Mouse (Mus musculus): ENCODE measurements around the gene Kcnk13. TPM values are rescaled to one million over a fixed set of nuclear protein-coding genes. Genes with fewer than 3 reads are reported as not detected.
"Not testable (repeated sequence)": the region's sequence is repeated elsewhere in the genome, so short reads cannot be mapped to it uniquely, and the experiment has no call there.

Gene Kcnk13
- polyA plus RNA-seq, 1 experiment from 2014 or later: 0.31 TPM

DNA sequence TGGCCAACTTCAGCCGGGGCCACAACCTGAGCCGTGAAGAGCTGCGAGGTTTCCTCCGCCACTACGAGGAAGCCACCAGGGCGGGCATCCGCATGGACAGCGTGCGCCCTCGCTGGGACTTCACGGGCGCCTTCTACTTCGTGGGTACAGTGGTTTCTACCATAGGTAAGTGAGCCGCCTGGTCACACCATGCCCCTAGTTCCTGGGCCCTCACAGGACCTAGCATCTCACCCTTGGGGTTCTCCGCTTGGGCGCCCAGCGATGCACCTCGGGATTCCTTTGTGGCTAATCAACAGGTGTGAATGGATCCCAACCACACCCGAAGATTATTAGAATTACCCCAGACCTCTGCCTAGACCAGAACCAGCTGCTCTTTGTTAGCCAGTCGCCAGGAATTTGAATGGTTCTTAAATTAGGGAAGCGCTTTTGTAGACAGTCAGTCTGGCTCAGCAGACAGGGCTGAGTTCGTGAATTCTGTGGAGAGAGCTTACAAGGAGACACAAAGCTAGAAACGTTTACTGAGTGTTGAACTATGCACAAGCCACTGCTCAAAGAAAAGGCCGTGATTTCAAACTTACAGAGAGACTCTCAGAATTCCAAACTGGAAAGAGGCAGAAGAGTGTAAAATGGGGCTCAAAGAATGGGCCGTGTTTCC is 1.9 kb downstream of the Kcnk13 start:
- peaks cover 74% of the 10 kb centered on the region for H3K27me3 ChIP-seq
- no peaks in the 10 kb centered on the region for H3K36me3 ChIP-seq
- ATAC-seq (replicated peaks; ENCODE audit: insufficient number of reproducible peaks, insufficient read depth, low FRiP score, low read depth): no peak
- H3K9me3 ChIP-seq (replicated peaks): no peaks in the 10 kb centered on the region
- peaks cover 24% of the 10 kb centered on the region for H3K4me1 ChIP-seq (replicated peaks)
- H3K4me3 ChIP-seq: peak overlapping the region; percentile 53
- H3K4me2 ChIP-seq: peak overlapping the region; percentile 89
- peak overlapping the region; percentile 32 for H3K9ac ChIP-seq
- WGBS: 5% methylated on average over 25 of the region's 25 CpGs
- no peak overlapping the region for H3K27ac ChIP-seq

GRCm38 (mm10) chr12:99966881-99967363 is 2.6 kb downstream of the Kcnk13 start:
- no peak overlapping the region for H3K27ac ChIP-seq
- H3K36me3 ChIP-seq: no peaks in the 10 kb centered on the region
- peaks cover 74% of the 10 kb centered on the region for H3K27me3 ChIP-seq
- ATAC-seq (replicated peaks; ENCODE audit: insufficient number of reproducible peaks, insufficient read depth, low FRiP score, low read depth): no peak
- 8% methylated on average over 12 of the region's 12 CpGs for WGBS
- H3K9me3 ChIP-seq (replicated peaks): no peaks in the 10 kb centered on the region
- H3K4me1 ChIP-seq (replicated peaks): peaks cover 24% of the 10 kb centered on the region
- peak overlapping the region; percentile 89; the same call in 1 of the 2 replicates for H3K4me2 ChIP-seq
- no peak overlapping the region for H3K9ac ChIP-seq
- H3K4me3 ChIP-seq: 0 out of 2 replicates have a peak overlapping the region, but pooled peaks have one; percentile 1

DNA sequence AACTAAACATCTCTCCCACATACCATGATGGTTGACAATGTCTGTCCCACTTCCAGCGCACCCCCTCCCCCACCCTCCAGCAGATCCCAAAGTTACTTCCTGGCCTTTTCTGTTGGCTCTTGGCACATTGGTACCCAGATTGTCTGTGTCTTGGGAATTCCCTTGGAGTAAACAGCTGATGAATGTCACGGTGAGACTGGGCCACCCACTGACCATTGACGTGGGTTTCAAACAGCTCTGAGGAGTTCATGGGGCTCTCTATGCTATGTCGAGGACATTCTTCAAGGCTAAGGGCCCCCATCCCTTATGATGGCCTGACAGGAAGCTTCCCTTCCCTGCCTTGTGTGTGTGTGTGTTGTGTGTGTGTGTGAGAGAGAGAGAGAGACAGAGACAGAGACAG is 5.6 kb downstream of the Kcnk13 start:
- no peak for ATAC-seq (replicated peaks; ENCODE audit: insufficient number of reproducible peaks, insufficient read depth, low FRiP score, low read depth)
- WGBS: 67% methylated on average over 4 of the region's 4 CpGs
- H3K36me3 ChIP-seq: no peaks in the 10 kb centered on the region

GRCm38 (mm10) chr12:99971205-99971894 is 7.1 kb downstream of the Kcnk13 start:
- not testable (repeated sequence) for ATAC-seq (replicated peaks; ENCODE audit: insufficient number of reproducible peaks, insufficient read depth, low FRiP score, low read depth); H3K4me3 ChIP-seq; H3K9me3 ChIP-seq (replicated peaks); H3K36me3 ChIP-seq; H3K9ac ChIP-seq; H3K4me2 ChIP-seq; H3K4me1 ChIP-seq (replicated peaks); H3K27ac ChIP-seq
- WGBS: 71% methylated on average over 7 of the region's 7 CpGs
- H3K27me3 ChIP-seq: peaks cover 38% of the 10 kb centered on the region

More for the DNA sequence above, 5.6 kb downstream of the Kcnk13 start:
- no peaks in the 10 kb centered on the region for H3K9me3 ChIP-seq (replicated peaks)
- H3K4me2 ChIP-seq: no peak overlapping the region
- peaks cover 14% of the 10 kb centered on the region for H3K4me1 ChIP-seq (replicated peaks)
- peaks cover 53% of the 10 kb centered on the region for H3K27me3 ChIP-seq
- H3K4me3 ChIP-seq: no peak overlapping the region
- H3K9ac ChIP-seq: no peak overlapping the region
- H3K27ac ChIP-seq: no peak overlapping the region

- no peak overlapping the region for H3K4me3 ChIP-seq
- no peaks in the 10 kb centered on the region for H3K4me1 ChIP-seq (replicated peaks)
- H3K9ac ChIP-seq: no peak overlapping the region
- H3K27me3 ChIP-seq: peaks cover 23% of the 10 kb centered on the region
- no peak overlapping the region for H3K27ac ChIP-seq
- 53% methylated on average over 7 of the region's 7 CpGs for WGBS
- no peaks in the 10 kb centered on the region for H3K9me3 ChIP-seq (replicated peaks)
- no peaks in the 10 kb centered on the region for H3K36me3 ChIP-seq
- no peak for ATAC-seq (replicated peaks; ENCODE audit: insufficient number of reproducible peaks, insufficient read depth, low FRiP score, low read depth)
- H3K4me2 ChIP-seq: no peak overlapping the region
Observed at GRCm38 (mm10) chr12:99972825-99973224, 8.5 kb downstream of the Kcnk13 start.

GRCm38 (mm10) chr12:99973659-99974058 is 9.4 kb downstream of the Kcnk13 start:
- no peaks in the 10 kb centered on the region for H3K4me1 ChIP-seq (replicated peaks)

GRCm38 (mm10) chr12:99979541-99979940 is 15.2 kb downstream of the Kcnk13 start:
- no peaks in the 10 kb centered on the region for H3K27me3 ChIP-seq
- H3K9ac ChIP-seq: no peak overlapping the region
- H3K9me3 ChIP-seq (replicated peaks): no peaks in the 10 kb centered on the region
- H3K4me1 ChIP-seq (replicated peaks): no peaks in the 10 kb centered on the region
- no peak overlapping the region for H3K4me2 ChIP-seq
- ATAC-seq (replicated peaks; ENCODE audit: insufficient number of reproducible peaks, insufficient read depth, low FRiP score, low read depth): no peak
- no peak overlapping the region for H3K4me3 ChIP-seq
- no peaks in the 10 kb centered on the region for H3K36me3 ChIP-seq
- WGBS: 62% methylated on average over 4 of the region's 4 CpGs
- no peak overlapping the region for H3K27ac ChIP-seq

More at GRCm38 (mm10) chr12:99973659-99974058, 9.4 kb downstream of the Kcnk13 start:
- H3K27me3 ChIP-seq: peaks cover 15% of the 10 kb centered on the region
- H3K27ac ChIP-seq: no peak overlapping the region
- no peak overlapping the region for H3K9ac ChIP-seq
- no peaks in the 10 kb centered on the region for H3K9me3 ChIP-seq (replicated peaks)
- ATAC-seq (replicated peaks; ENCODE audit: insufficient number of reproducible peaks, insufficient read depth, low FRiP score, low read depth): no peak
- no peak overlapping the region for H3K4me2 ChIP-seq
- no peaks in the 10 kb centered on the region for H3K36me3 ChIP-seq
- H3K4me3 ChIP-seq: no peak overlapping the region
- WGBS: 82% methylated on average over 1 of the region's 1 CpGs

GRCm38 (mm10) chr12:99986797-99987196 is 22.5 kb downstream of the Kcnk13 start:
- Histone ChIP-seq H3K27ac (no peak overlapping the region), H3K9me3 (replicated peaks) (no peaks in the 10 kb centered on the region), H3K4me1 (replicated peaks) (no peaks in the 10 kb centered on the region), H3K4me3 (no peak overlapping the region), H3K27me3 (no peaks in the 10 kb centered on the region), H3K36me3 (no peaks in the 10 kb centered on the region), H3K4me2 (no peak overlapping the region), H3K9ac (no peak overlapping the region)
- 85% methylated on average over 5 of the region's 5 CpGs for WGBS
- ATAC-seq (replicated peaks; ENCODE audit: insufficient number of reproducible peaks, insufficient read depth, low FRiP score, low read depth): no peak

DNA sequence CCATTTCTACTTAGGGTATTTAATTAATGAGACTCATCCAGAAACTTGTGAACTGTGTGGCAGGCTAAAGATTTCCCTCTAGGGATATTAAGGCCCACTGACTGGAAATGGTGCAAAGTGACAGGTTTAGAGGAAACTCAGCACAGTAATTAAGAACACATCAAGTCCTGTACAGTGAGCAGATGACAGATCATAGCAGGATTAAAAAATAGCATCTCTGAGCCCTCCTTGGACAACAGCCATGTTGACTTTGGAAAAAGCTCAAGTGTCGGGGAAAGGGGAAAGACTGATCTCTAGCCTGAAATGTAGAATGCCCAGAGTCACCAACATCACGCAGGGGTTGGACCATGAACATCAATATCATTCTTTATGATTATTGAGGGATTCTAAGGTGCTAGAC is 23.8 kb downstream of the Kcnk13 start:
- no peaks in the 10 kb centered on the region for H3K36me3 ChIP-seq
- no peak overlapping the region for H3K27ac ChIP-seq
- WGBS: 60% methylated on average over 2 of the region's 2 CpGs
- no peaks in the 10 kb centered on the region for H3K4me1 ChIP-seq (replicated peaks)
- no peak overlapping the region for H3K9ac ChIP-seq
- no peak for ATAC-seq (replicated peaks; ENCODE audit: insufficient number of reproducible peaks, insufficient read depth, low FRiP score, low read depth)
- no peaks in the 10 kb centered on the region for H3K9me3 ChIP-seq (replicated peaks)
- H3K4me2 ChIP-seq: no peak overlapping the region
- no peak overlapping the region for H3K4me3 ChIP-seq
- H3K27me3 ChIP-seq: no peaks in the 10 kb centered on the region

GRCm38 (mm10) chr12:99992362-99992862 is 28.1 kb downstream of the Kcnk13 start:
- Histone ChIP-seq H3K27me3 (no peaks in the 10 kb centered on the region), H3K9me3 (replicated peaks) (no peaks in the 10 kb centered on the region), H3K27ac (no peak overlapping the region), H3K4me3 (no peak overlapping the region), H3K9ac (no peak overlapping the region), H3K4me2 (no peak overlapping the region), H3K36me3 (no peaks in the 10 kb centered on the region), H3K4me1 (replicated peaks) (no peaks in the 10 kb centered on the region)
- 85% methylated on average over 11 of the region's 11 CpGs for WGBS
- no peak for ATAC-seq (replicated peaks; ENCODE audit: insufficient number of reproducible peaks, insufficient read depth, low FRiP score, low read depth)

DNA sequence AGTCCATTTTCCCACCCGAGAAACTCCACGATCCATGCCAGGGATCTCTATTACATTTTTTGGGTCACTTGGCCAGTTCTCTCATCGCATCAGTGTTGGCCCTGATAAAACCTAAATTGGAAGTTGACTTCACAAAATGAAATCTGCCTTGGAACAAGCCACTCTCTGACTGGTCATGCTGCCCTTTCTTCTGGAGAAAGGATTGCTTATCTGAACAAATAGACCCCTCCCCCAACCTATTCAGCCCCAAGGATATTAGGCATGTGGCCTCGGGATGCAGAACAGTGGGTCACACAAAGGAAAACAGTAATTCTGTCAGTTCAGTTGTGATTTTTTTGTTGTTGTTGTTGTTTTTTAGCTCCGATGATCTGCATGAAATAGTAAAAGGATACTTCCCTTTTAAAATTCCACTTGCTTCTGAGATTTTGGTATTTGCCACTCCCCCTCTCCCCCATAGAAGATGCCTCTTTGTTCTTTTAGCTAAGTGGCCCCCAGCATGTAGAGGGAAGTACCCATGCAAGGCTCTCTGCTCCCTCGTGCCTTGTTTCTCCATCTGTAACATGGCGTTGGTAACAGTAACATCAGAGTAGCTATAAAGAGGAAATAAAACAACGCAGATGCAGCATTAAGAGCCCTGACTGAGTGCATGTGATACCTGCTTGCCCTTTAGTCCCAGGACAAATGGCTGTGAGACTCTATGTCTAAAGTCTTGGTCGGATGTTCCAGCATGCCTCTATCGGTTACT is 29.0 kb downstream of the Kcnk13 start:
- Histone ChIP-seq H3K36me3 (no peaks in the 10 kb centered on the region), H3K4me2 (no peak overlapping the region), H3K4me3 (no peak overlapping the region), H3K27me3 (no peaks in the 10 kb centered on the region), H3K4me1 (replicated peaks) (no peaks in the 10 kb centered on the region), H3K9me3 (replicated peaks) (no peaks in the 10 kb centered on the region), H3K27ac (no peak overlapping the region), H3K9ac (no peak overlapping the region)
- WGBS: 80% methylated on average over 10 of the region's 10 CpGs
- no peak for ATAC-seq (replicated peaks; ENCODE audit: insufficient number of reproducible peaks, insufficient read depth, low FRiP score, low read depth)
